Mouse (Mus musculus): ENCODE measurements around the gene Tnfaip3.

Tnfaip3 gene

DNA sequence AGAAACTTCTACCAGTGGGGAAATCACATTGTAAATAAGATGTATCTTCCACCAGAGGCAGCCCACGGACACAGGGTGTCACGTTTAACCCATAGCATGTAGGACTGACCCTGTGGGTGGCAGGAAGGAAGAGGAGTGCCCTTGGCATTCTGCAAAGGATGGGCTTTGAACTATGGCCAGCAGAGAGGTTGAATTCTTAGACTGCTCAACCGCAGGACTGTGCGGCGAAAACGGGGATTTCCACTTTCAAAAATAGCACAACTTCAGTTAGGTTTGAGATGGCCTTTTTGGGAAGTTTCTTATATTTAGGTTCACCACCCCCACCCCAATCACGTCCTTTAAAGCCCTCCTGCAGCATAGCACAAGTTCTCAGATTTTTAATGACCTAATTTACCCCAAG, 50.6 kb downstream of the Tnfaip3 start:
- peak; percentile 26 for DNase-seq

DNA sequence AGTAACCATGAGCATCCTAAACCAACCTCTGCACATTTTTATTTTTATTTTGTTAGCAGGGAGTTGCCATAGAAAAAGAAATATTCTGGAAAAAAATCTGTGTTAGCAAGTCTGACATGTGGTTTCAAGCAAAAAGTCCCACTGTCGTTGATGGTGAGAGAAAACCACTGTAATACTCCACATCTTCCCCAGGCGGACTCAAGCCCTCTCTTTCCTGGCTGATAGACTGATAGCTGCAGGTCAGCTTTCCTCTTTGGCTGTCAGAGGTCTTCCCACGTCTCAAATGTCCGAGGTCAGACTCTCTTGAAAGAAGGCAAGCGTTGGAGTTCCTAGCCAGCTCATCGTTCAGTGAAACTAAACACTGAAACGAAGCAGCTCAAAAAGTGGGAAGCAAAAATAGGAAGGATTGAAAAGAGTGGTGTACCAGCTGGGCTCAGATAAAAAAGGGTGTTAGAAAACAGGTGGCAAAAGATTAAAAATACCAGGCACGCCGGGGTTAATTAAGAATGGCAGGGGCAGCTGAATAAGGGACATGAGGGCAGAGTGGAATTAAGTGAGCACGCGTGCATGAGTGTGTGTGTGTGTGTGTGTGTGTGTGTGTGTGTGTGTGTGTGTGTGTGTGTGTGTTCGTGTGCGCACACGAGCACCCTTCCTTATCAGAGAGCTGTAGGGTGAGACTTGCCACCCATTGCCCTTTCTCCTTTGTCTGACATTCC, 55.5 kb downstream of the Tnfaip3 start:
- DNase-seq = no peak

GRCm38 (mm10) chr10:18953706-18954071, 61.8 kb downstream of the Tnfaip3 start:
- DNase-seq = peak; percentile 22

DNA sequence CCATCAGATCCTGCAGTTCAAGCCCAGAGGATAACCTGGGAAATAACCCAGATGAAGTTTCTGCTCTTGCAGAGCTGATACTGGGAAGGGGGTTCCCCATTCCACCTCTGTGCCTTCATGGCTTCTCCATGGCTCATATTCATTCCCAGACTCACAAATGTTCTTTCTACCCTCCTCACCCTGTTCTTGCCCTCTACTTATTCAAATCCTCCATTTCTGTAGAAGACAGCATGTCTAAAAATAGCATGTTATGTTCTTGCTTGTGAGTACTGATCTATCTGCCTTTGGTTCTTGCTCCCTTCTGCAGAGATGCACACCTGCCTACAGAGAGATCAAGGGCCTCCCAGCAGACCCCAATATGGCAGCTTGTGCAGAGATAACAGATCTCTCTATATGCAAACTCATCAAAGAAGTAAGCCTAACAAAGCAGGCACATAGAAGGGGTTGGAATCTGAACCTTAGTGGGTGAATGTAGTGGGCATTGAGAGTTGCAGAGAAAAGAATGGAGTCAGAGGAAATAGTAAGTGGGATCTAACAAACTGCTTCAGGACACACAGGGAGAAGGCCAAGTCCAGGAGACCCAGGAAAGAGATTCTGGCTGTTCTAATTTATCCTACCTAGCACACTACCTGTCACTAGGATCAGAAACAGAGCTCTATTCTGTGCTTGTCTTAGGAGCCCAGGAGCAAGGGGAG, 62.3 kb downstream of the Tnfaip3 start:
- DNase-seq = no peak
